Mouse (Mus musculus): ENCODE measurements at regions not wholly inside any gene's neighbourhood (a gene's known extent, or its start where the extent isn't known, plus 50 kb on each side); places are given as distances from the start of the nearest gene placed in this dataset.

DNA sequence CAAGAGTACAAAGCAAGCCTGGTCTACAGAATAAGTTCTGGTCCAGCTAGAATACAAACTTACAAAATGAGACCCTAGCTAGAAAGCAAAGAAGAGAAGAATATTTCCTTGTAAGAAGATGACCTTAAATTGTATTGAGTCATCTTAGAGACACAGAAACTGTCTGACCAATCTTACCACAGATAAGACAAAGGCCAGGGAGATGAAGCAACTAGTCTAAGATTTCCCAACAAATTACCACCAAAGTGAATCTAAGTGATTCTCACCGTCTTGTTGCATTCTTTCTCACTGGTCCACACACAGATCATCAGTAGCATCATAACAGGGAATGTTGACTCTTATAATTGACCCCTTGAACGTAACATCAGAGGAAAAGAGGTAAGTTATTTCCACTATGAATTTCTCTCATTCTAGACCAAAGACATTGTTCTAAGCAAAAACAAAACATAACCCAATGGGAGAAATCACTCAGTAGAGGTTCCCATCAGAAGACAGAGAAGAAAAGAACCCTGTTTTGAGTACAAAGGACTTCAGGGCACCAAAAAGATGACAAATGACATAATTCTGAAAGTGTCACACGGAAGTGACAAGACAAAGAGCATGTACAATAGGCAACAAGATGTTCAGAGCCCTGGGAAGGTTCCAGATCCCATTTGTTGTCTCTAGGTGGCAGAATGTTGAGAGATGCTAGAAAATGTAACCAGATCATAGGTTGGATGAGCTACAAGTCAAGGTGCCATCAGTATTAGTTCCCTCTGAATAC is 107.0 kb upstream of the Cpeb2 start:
- H3K27ac ChIP-seq (replicated peaks) = no peak overlapping the region
- H3K9me3 ChIP-seq (replicated peaks) = no peaks in the 10 kb centered on the region
- H3K4me3 ChIP-seq (replicated peaks) = no peak overlapping the region
- no peaks in the 10 kb centered on the region for H3K4me1 ChIP-seq
- no peak overlapping the region for H3K9ac ChIP-seq (replicated peaks)
- no peaks in the 10 kb centered on the region for H3K27me3 ChIP-seq (replicated peaks)
- no peak for ATAC-seq (ENCODE audit: low FRiP score)
- no peak overlapping the region for H3K4me2 ChIP-seq
- H3K36me3 ChIP-seq = no peaks in the 10 kb centered on the region
- WGBS = 88% methylated on average over 3 of the region's 3 CpGs

DNA sequence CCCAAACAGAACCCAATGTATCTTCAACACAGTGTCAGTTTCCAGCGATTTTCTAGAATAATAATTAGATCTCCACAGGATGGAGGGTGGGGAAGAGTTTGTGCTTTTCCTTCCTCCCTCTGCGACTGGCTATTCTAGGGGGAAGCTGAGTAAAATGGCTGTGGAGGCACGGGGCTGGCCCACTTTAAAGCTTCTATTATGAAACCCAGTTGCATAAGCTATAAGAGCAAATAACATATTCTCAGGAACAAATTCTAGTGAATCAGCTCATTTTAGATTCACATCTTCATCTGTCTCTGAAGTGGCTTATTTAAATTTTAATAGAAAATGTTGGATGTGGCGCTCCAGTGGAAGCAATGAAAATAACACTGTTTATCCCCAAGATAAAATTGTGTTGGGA is 102.6 kb upstream of the Cpeb2 start:
- Histone ChIP-seq H3K4me2 (no peak overlapping the region), H3K9me3 (replicated peaks) (no peaks in the 10 kb centered on the region), H3K4me3 (replicated peaks) (no peak overlapping the region), H3K36me3 (no peaks in the 10 kb centered on the region), H3K4me1 (no peaks in the 10 kb centered on the region), H3K27me3 (replicated peaks) (no peaks in the 10 kb centered on the region), H3K27ac (replicated peaks) (no peak overlapping the region), H3K9ac (replicated peaks) (no peak overlapping the region)
- 70% methylated on average over 4 of the region's 4 CpGs for WGBS
- no peak for ATAC-seq (ENCODE audit: low FRiP score)

- Histone ChIP-seq H3K9ac (replicated peaks) (no peak overlapping the region), H3K4me2 (no peak overlapping the region), H3K27me3 (replicated peaks) (no peaks in the 10 kb centered on the region), H3K4me3 (replicated peaks) (no peak overlapping the region), H3K4me1 (no peaks in the 10 kb centered on the region), H3K36me3 (no peaks in the 10 kb centered on the region), H3K27ac (replicated peaks) (no peak overlapping the region), H3K9me3 (replicated peaks) (no peaks in the 10 kb centered on the region)
- 96% methylated on average over 5 of the region's 5 CpGs for WGBS
- ATAC-seq (ENCODE audit: low FRiP score) = no peak
Observed at GRCm38 (mm10) chr5:43130901-43131557, 101.9 kb upstream of the Cpeb2 start.

- no peak overlapping the region for H3K9ac ChIP-seq (replicated peaks)
- no peak overlapping the region for H3K4me3 ChIP-seq (replicated peaks)
- WGBS = 72% methylated on average over 3 of the region's 3 CpGs
- no peak overlapping the region for H3K4me2 ChIP-seq
- H3K4me1 ChIP-seq = no peaks in the 10 kb centered on the region
- no peaks in the 10 kb centered on the region for H3K36me3 ChIP-seq
- no peak for ATAC-seq (ENCODE audit: low FRiP score)
- H3K9me3 ChIP-seq (replicated peaks) = no peaks in the 10 kb centered on the region
- no peaks in the 10 kb centered on the region for H3K27me3 ChIP-seq (replicated peaks)
- H3K27ac ChIP-seq (replicated peaks) = no peak overlapping the region
Observed at GRCm38 (mm10) chr5:43133672-43134071, 99.3 kb upstream of the Cpeb2 start.

DNA sequence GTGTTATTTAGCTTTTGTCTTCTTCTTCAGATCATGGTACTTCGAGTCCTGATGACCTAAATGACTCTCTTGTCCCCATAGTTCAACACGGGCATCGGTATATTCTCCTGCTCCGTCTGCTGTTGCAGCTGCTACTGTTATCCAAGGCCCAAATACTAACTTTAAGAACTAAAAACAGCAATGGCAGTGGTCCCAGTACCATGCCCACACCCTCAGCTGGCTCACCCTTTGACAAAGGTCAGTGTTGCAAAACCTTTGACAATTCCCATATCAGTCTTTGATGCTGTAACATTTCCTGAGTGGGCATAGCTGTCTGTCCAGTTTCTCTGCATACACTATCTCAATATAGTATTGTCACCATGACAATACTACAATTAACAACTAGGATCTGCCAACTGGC is 96.8 kb upstream of the Cpeb2 start:
- Histone ChIP-seq H3K27me3 (replicated peaks) (no peaks in the 10 kb centered on the region), H3K9ac (replicated peaks) (no peak overlapping the region), H3K27ac (replicated peaks) (no peak overlapping the region), H3K9me3 (replicated peaks) (no peaks in the 10 kb centered on the region), H3K4me1 (no peaks in the 10 kb centered on the region), H3K4me3 (replicated peaks) (no peak overlapping the region), H3K4me2 (no peak overlapping the region), H3K36me3 (no peaks in the 10 kb centered on the region)
- 91% methylated on average over 4 of the region's 4 CpGs for WGBS
- no peak for ATAC-seq (ENCODE audit: low FRiP score)

- no peaks in the 10 kb centered on the region for H3K27me3 ChIP-seq (replicated peaks)
- H3K9me3 ChIP-seq (replicated peaks) = no peaks in the 10 kb centered on the region
- no peaks in the 10 kb centered on the region for H3K4me1 ChIP-seq
- no peak for ATAC-seq (ENCODE audit: low FRiP score)
- H3K9ac ChIP-seq (replicated peaks) = no peak overlapping the region
- no peaks in the 10 kb centered on the region for H3K36me3 ChIP-seq
- no peak overlapping the region for H3K4me3 ChIP-seq (replicated peaks)
- H3K4me2 ChIP-seq = no peak overlapping the region
- WGBS = 90% methylated on average over 5 of the region's 5 CpGs
- H3K27ac ChIP-seq (replicated peaks) = no peak overlapping the region
Observed at GRCm38 (mm10) chr5:43137777-43138176, 95.2 kb upstream of the Cpeb2 start.

DNA sequence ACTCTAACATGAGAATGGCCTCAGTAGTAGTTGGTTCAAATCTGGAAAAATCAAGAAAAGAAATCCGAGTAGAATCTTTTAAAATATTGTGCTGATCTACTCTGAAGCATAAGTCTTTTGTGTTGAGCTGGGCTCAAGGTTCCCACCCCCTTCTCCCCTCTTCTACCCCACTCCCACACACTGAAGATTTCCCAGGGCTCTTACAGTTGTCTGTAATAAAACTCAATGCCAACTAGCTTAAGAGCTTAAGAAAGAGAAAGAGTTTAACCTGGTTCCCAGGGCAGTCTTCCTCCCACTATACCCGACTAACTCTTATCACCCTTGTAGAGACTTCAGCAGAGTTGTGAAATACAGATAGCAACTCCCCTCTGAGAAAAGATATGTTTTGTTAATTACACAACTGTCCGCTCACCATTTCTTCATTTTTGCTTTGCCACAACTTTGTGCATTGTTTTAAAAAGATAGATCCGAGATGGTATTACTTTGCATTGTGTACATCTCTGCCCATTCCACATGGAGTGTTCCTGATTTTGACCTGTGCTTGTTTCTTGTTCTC is 94.0 kb upstream of the Cpeb2 start:
- Histone ChIP-seq H3K4me3 (replicated peaks) (no peak overlapping the region), H3K36me3 (no peaks in the 10 kb centered on the region), H3K27me3 (replicated peaks) (no peaks in the 10 kb centered on the region), H3K27ac (replicated peaks) (no peak overlapping the region), H3K9ac (replicated peaks) (no peak overlapping the region), H3K4me1 (no peaks in the 10 kb centered on the region), H3K9me3 (replicated peaks) (no peaks in the 10 kb centered on the region), H3K4me2 (no peak overlapping the region)
- 92% methylated on average over 4 of the region's 4 CpGs for WGBS
- no peak for ATAC-seq (ENCODE audit: low FRiP score)

- no peak overlapping the region for H3K4me2 ChIP-seq
- H3K9me3 ChIP-seq (replicated peaks) = no peaks in the 10 kb centered on the region
- no peaks in the 10 kb centered on the region for H3K36me3 ChIP-seq
- H3K4me3 ChIP-seq (replicated peaks) = no peak overlapping the region
- no peak overlapping the region for H3K9ac ChIP-seq (replicated peaks)
- no peak for ATAC-seq (ENCODE audit: low FRiP score)
- no peaks in the 10 kb centered on the region for H3K4me1 ChIP-seq
- 91% methylated on average over 1 of the region's 1 CpGs for WGBS
- H3K27me3 ChIP-seq (replicated peaks) = no peaks in the 10 kb centered on the region
- H3K27ac ChIP-seq (replicated peaks) = no peak overlapping the region
Observed at GRCm38 (mm10) chr5:43139813-43140212, 93.2 kb upstream of the Cpeb2 start.

- H3K27ac ChIP-seq (replicated peaks) = no peak overlapping the region
- 85% methylated on average over 6 of the region's 6 CpGs for WGBS
- H3K27me3 ChIP-seq (replicated peaks) = no peaks in the 10 kb centered on the region
Observed at GRCm38 (mm10) chr5:43145939-43146338, 87.0 kb upstream of the Cpeb2 start.

GRCm38 (mm10) chr5:43146928-43147327 is 86.0 kb upstream of the Cpeb2 start:
- no peak overlapping the region for H3K9ac ChIP-seq (replicated peaks)
- no peak overlapping the region for H3K4me2 ChIP-seq
- H3K27ac ChIP-seq (replicated peaks) = no peak overlapping the region
- no peak for ATAC-seq (ENCODE audit: low FRiP score)
- 82% methylated on average over 2 of the region's 2 CpGs for WGBS
- H3K27me3 ChIP-seq (replicated peaks) = no peaks in the 10 kb centered on the region
- H3K4me1 ChIP-seq = peaks cover 6% of the 10 kb centered on the region
- H3K9me3 ChIP-seq (replicated peaks) = no peaks in the 10 kb centered on the region
- no peak overlapping the region for H3K4me3 ChIP-seq (replicated peaks)
- H3K36me3 ChIP-seq = no peaks in the 10 kb centered on the region

More at GRCm38 (mm10) chr5:43145939-43146338, 87.0 kb upstream of the Cpeb2 start:
- H3K9ac ChIP-seq (replicated peaks) = no peak overlapping the region
- no peak for ATAC-seq (ENCODE audit: low FRiP score)
- no peaks in the 10 kb centered on the region for H3K36me3 ChIP-seq
- H3K4me3 ChIP-seq (replicated peaks) = no peak overlapping the region
- H3K4me1 ChIP-seq = peaks cover 6% of the 10 kb centered on the region
- H3K4me2 ChIP-seq = no peak overlapping the region
- no peaks in the 10 kb centered on the region for H3K9me3 ChIP-seq (replicated peaks)

- ATAC-seq (ENCODE audit: low FRiP score) = peak; percentile 64
- 25% methylated on average over 9 of the region's 9 CpGs for WGBS
- no peak overlapping the region for H3K9ac ChIP-seq (replicated peaks)
- H3K9me3 ChIP-seq (replicated peaks) = no peaks in the 10 kb centered on the region
- H3K36me3 ChIP-seq = no peaks in the 10 kb centered on the region
- no peak overlapping the region for H3K4me2 ChIP-seq
- H3K27me3 ChIP-seq (replicated peaks) = no peaks in the 10 kb centered on the region
- H3K4me3 ChIP-seq (replicated peaks) = no peak overlapping the region
- H3K27ac ChIP-seq (replicated peaks) = no peak overlapping the region
- peaks cover 9% of the 10 kb centered on the region for H3K4me1 ChIP-seq
Observed at GRCm38 (mm10) chr5:43148486-43148885, 84.5 kb upstream of the Cpeb2 start.

- WGBS = 50% methylated on average over 4 of the region's 4 CpGs
- Histone ChIP-seq H3K27me3 (replicated peaks) (no peaks in the 10 kb centered on the region), H3K4me2 (no peak overlapping the region), H3K4me1 (peaks cover 9% of the 10 kb centered on the region), H3K36me3 (no peaks in the 10 kb centered on the region), H3K9me3 (replicated peaks) (no peaks in the 10 kb centered on the region), H3K27ac (replicated peaks) (no peak overlapping the region), H3K4me3 (replicated peaks) (no peak overlapping the region), H3K9ac (replicated peaks) (no peak overlapping the region)
- no peak for ATAC-seq (ENCODE audit: low FRiP score)
Observed at GRCm38 (mm10) chr5:43149559-43149958, 83.4 kb upstream of the Cpeb2 start.
